Mouse (Mus musculus): Measurements from ENCODE around the gene Rsph14. TPM values are rescaled to one million over a fixed set of nuclear protein-coding genes. Genes with fewer than 3 reads are reported as not detected.

Rsph14 gene
- polyA plus RNA-seq, 1 experiment from 2014 or later: not detected

- ATAC-seq (replicated peaks; ENCODE audit: insufficient number of reproducible peaks, low FRiP score, low TSS enrichment): no peak
- no peaks in the 10 kb centered on the region for H3K36me3 ChIP-seq (ENCODE audit: control insufficient read depth, insufficient read depth, low read length)
- H3K9ac ChIP-seq (ENCODE audit: low read depth, low read length): no peak overlapping the region
- H3K27ac ChIP-seq (ENCODE audit: low read depth, low read length): no peak overlapping the region
- WGBS (ENCODE audit: insufficient replicate concordance): 13% methylated on average over 6 of the region's 6 CpGs
- H3K27me3 ChIP-seq (ENCODE audit: control insufficient read depth, insufficient read depth, low read length): no peaks in the 10 kb centered on the region
- no peak overlapping the region for H3K4me2 ChIP-seq
- H3K9me3 ChIP-seq (replicated peaks; ENCODE audit: control insufficient read depth, low read length): no peaks in the 10 kb centered on the region
- no peaks in the 10 kb centered on the region for H3K4me1 ChIP-seq (ENCODE audit: control insufficient read depth, insufficient read depth, low read length)
- no peak overlapping the region for H3K4me3 ChIP-seq (ENCODE audit: low read depth, low read length)
Observed at GRCm38 (mm10) chr10:75021138-75021537, 11.2 kb downstream of the Rsph14 start.

GRCm38 (mm10) chr10:75020271-75020670 lies 12.1 kb downstream of the Rsph14 start:
- Histone ChIP-seq H3K27me3 (ENCODE audit: control insufficient read depth, insufficient read depth, low read length) (no peaks in the 10 kb centered on the region), H3K9ac (ENCODE audit: low read depth, low read length) (no peak overlapping the region), H3K27ac (ENCODE audit: low read depth, low read length) (no peak overlapping the region), H3K4me2 (no peak overlapping the region), H3K4me3 (ENCODE audit: low read depth, low read length) (no peak overlapping the region), H3K9me3 (replicated peaks; ENCODE audit: control insufficient read depth, low read length) (no peaks in the 10 kb centered on the region), H3K4me1 (ENCODE audit: control insufficient read depth, insufficient read depth, low read length) (no peaks in the 10 kb centered on the region), H3K36me3 (ENCODE audit: control insufficient read depth, insufficient read depth, low read length) (no peaks in the 10 kb centered on the region)
- WGBS (ENCODE audit: insufficient replicate concordance): 46% methylated on average over 2 of the region's 2 CpGs
- ATAC-seq (replicated peaks; ENCODE audit: insufficient number of reproducible peaks, low FRiP score, low TSS enrichment): no peak

- Histone ChIP-seq H3K4me2 (no peak overlapping the region), H3K27ac (ENCODE audit: low read depth, low read length) (no peak overlapping the region), H3K9ac (ENCODE audit: low read depth, low read length) (no peak overlapping the region), H3K9me3 (replicated peaks; ENCODE audit: control insufficient read depth, low read length) (no peaks in the 10 kb centered on the region), H3K27me3 (ENCODE audit: control insufficient read depth, insufficient read depth, low read length) (no peaks in the 10 kb centered on the region), H3K4me1 (ENCODE audit: control insufficient read depth, insufficient read depth, low read length) (no peaks in the 10 kb centered on the region), H3K4me3 (ENCODE audit: low read depth, low read length) (no peak overlapping the region), H3K36me3 (ENCODE audit: control insufficient read depth, insufficient read depth, low read length) (no peaks in the 10 kb centered on the region)
- 90% methylated on average over 4 of the region's 4 CpGs for WGBS (ENCODE audit: insufficient replicate concordance)
- no peak for ATAC-seq (replicated peaks; ENCODE audit: insufficient number of reproducible peaks, low FRiP score, low TSS enrichment)
Observed at GRCm38 (mm10) chr10:75016481-75016880, 15.9 kb downstream of the Rsph14 start.

GRCm38 (mm10) chr10:75015465-75015864 lies 16.9 kb downstream of the Rsph14 start:
- Histone ChIP-seq H3K9me3 (replicated peaks; ENCODE audit: control insufficient read depth, low read length) (no peaks in the 10 kb centered on the region), H3K4me3 (ENCODE audit: low read depth, low read length) (no peak overlapping the region), H3K4me1 (ENCODE audit: control insufficient read depth, insufficient read depth, low read length) (no peaks in the 10 kb centered on the region), H3K9ac (ENCODE audit: low read depth, low read length) (no peak overlapping the region), H3K27me3 (ENCODE audit: control insufficient read depth, insufficient read depth, low read length) (no peaks in the 10 kb centered on the region), H3K4me2 (no peak overlapping the region), H3K27ac (ENCODE audit: low read depth, low read length) (no peak overlapping the region), H3K36me3 (ENCODE audit: control insufficient read depth, insufficient read depth, low read length) (no peaks in the 10 kb centered on the region)
- no peak for ATAC-seq (replicated peaks; ENCODE audit: insufficient number of reproducible peaks, low FRiP score, low TSS enrichment)
- WGBS (ENCODE audit: insufficient replicate concordance): 61% methylated on average over 14 of the region's 14 CpGs

- Histone ChIP-seq H3K27me3 (ENCODE audit: control insufficient read depth, insufficient read depth, low read length) (0 out of 2 replicates have a peak, but pooled peaks cover 3% of the 10 kb centered on the region), H3K4me3 (ENCODE audit: low read depth, low read length) (no peak overlapping the region), H3K4me1 (ENCODE audit: control insufficient read depth, insufficient read depth, low read length) (no peaks in the 10 kb centered on the region), H3K4me2 (no peak overlapping the region), H3K9me3 (replicated peaks; ENCODE audit: control insufficient read depth, low read length) (no peaks in the 10 kb centered on the region), H3K9ac (ENCODE audit: low read depth, low read length) (no peak overlapping the region), H3K36me3 (ENCODE audit: control insufficient read depth, insufficient read depth, low read length) (no peaks in the 10 kb centered on the region), H3K27ac (ENCODE audit: low read depth, low read length) (no peak overlapping the region)
- no peak for ATAC-seq (replicated peaks; ENCODE audit: insufficient number of reproducible peaks, low FRiP score, low TSS enrichment)
- 87% methylated on average over 15 of the region's 15 CpGs for WGBS (ENCODE audit: insufficient replicate concordance)
Observed at GRCm38 (mm10) chr10:75010704-75011103, 21.7 kb downstream of the Rsph14 start.

- 53% methylated on average over 8 of the region's 8 CpGs for WGBS (ENCODE audit: insufficient replicate concordance)
- 0 out of 2 replicates have a peak, but pooled peaks cover 3% of the 10 kb centered on the region for H3K27me3 ChIP-seq (ENCODE audit: control insufficient read depth, insufficient read depth, low read length)
- no peak overlapping the region for H3K27ac ChIP-seq (ENCODE audit: low read depth, low read length)
- no peak for ATAC-seq (replicated peaks; ENCODE audit: insufficient number of reproducible peaks, low FRiP score, low TSS enrichment)
- H3K9ac ChIP-seq (ENCODE audit: low read depth, low read length): no peak overlapping the region
- H3K4me1 ChIP-seq (ENCODE audit: control insufficient read depth, insufficient read depth, low read length): no peaks in the 10 kb centered on the region
- H3K4me3 ChIP-seq (ENCODE audit: low read depth, low read length): no peak overlapping the region
- no peak overlapping the region for H3K4me2 ChIP-seq
- H3K9me3 ChIP-seq (replicated peaks; ENCODE audit: control insufficient read depth, low read length): no peaks in the 10 kb centered on the region
- H3K36me3 ChIP-seq (ENCODE audit: control insufficient read depth, insufficient read depth, low read length): no peaks in the 10 kb centered on the region
Observed at GRCm38 (mm10) chr10:75006889-75007662, 25.3 kb downstream of the Rsph14 start.

- Histone ChIP-seq H3K4me1 (ENCODE audit: control insufficient read depth, insufficient read depth, low read length) (no peaks in the 10 kb centered on the region), H3K27ac (ENCODE audit: low read depth, low read length) (no peak overlapping the region), H3K36me3 (ENCODE audit: control insufficient read depth, insufficient read depth, low read length) (no peaks in the 10 kb centered on the region), H3K9ac (ENCODE audit: low read depth, low read length) (0 out of 2 replicates have a peak overlapping the region, but pooled peaks have one; percentile 28), H3K4me3 (ENCODE audit: low read depth, low read length) (no peak overlapping the region), H3K9me3 (replicated peaks; ENCODE audit: control insufficient read depth, low read length) (no peaks in the 10 kb centered on the region), H3K27me3 (ENCODE audit: control insufficient read depth, insufficient read depth, low read length) (0 out of 2 replicates have a peak, but pooled peaks cover 3% of the 10 kb centered on the region), H3K4me2 (no peak overlapping the region)
- no peak for ATAC-seq (replicated peaks; ENCODE audit: insufficient number of reproducible peaks, low FRiP score, low TSS enrichment)
- 44% methylated on average over 3 of the region's 3 CpGs for WGBS (ENCODE audit: insufficient replicate concordance)
Observed at GRCm38 (mm10) chr10:75004067-75004466, 28.3 kb downstream of the Rsph14 start.

GRCm38 (mm10) chr10:75001391-75001790 lies 31.0 kb downstream of the Rsph14 start:
- no peaks in the 10 kb centered on the region for H3K9me3 ChIP-seq (replicated peaks; ENCODE audit: control insufficient read depth, low read length)
- 83% methylated on average over 8 of the region's 8 CpGs for WGBS (ENCODE audit: insufficient replicate concordance)
- no peak for ATAC-seq (replicated peaks; ENCODE audit: insufficient number of reproducible peaks, low FRiP score, low TSS enrichment)
- H3K36me3 ChIP-seq (ENCODE audit: control insufficient read depth, insufficient read depth, low read length): no peaks in the 10 kb centered on the region
- no peaks in the 10 kb centered on the region; the same call in 1 of the 2 replicates for H3K27me3 ChIP-seq (ENCODE audit: control insufficient read depth, insufficient read depth, low read length)
- no peaks in the 10 kb centered on the region for H3K4me1 ChIP-seq (ENCODE audit: control insufficient read depth, insufficient read depth, low read length)
- no peak overlapping the region for H3K4me2 ChIP-seq
- no peak overlapping the region for H3K27ac ChIP-seq (ENCODE audit: low read depth, low read length)
- H3K4me3 ChIP-seq (ENCODE audit: low read depth, low read length): no peak overlapping the region
- no peak overlapping the region for H3K9ac ChIP-seq (ENCODE audit: low read depth, low read length)

GRCm38 (mm10) chr10:74995377-74995776 lies 37.0 kb downstream of the Rsph14 start:
- H3K4me1 ChIP-seq (ENCODE audit: control insufficient read depth, insufficient read depth, low read length): peaks cover 14% of the 10 kb centered on the region
- H3K9ac ChIP-seq (ENCODE audit: low read depth, low read length): peak overlapping the region; percentile 43
- peaks cover 8% of the 10 kb centered on the region; the same call in 1 of the 2 replicates for H3K27me3 ChIP-seq (ENCODE audit: control insufficient read depth, insufficient read depth, low read length)
- H3K4me3 ChIP-seq (ENCODE audit: low read depth, low read length): peak overlapping the region; percentile 27
- ATAC-seq (replicated peaks; ENCODE audit: insufficient number of reproducible peaks, low FRiP score, low TSS enrichment): no peak
- no peak overlapping the region for H3K27ac ChIP-seq (ENCODE audit: low read depth, low read length)
- 2% methylated on average over 17 of the region's 17 CpGs for WGBS (ENCODE audit: insufficient replicate concordance)
- no peaks in the 10 kb centered on the region for H3K9me3 ChIP-seq (replicated peaks; ENCODE audit: control insufficient read depth, low read length)
- H3K36me3 ChIP-seq (ENCODE audit: control insufficient read depth, insufficient read depth, low read length): no peaks in the 10 kb centered on the region
- peak overlapping the region; percentile 64 for H3K4me2 ChIP-seq

Data from heart, embryonic 11.5 days (tissue).